Mouse (Mus musculus) hindbrain, postnatal 0 days (tissue): ENCODE measurements around the gene Baiap2. TPM values are rescaled to one million over a fixed set of nuclear protein-coding genes. Genes with fewer than 3 reads are reported as not detected.

Experiments
- ATAC-seq: fragments of 200-750 bp; cut with Nextera tagmentation; 2 replicates; pipeline ENCODE4 v1.8.0; 2017; ENCODE audit warnings: mild to moderate bottlenecking, moderate TSS enrichment, moderate library complexity
- DNase-seq: peaks from one replicate; pipeline ENCODE4 v3.0.0-alpha.2; 2015; ENCODE audit warnings: low spot score
- H3K27ac ChIP-seq: fragments of 300-500 bp; sonication (generic); 2 replicates; pipeline ENCODE4 v1.5.1; 2014; ENCODE audit warnings: mild to moderate bottlenecking
- H3K27me3 ChIP-seq: fragments of 300-500 bp; sonication (generic); 2 replicates; pipeline ENCODE4 v1.6.1; 2014; ENCODE audit warnings: low read length, mixed read lengths; ENCODE audit not compliant: insufficient read depth
- H3K36me3 ChIP-seq: fragments of 300-500 bp; sonication (generic); 2 replicates; pipeline ENCODE4 v1.6.1; 2014; ENCODE audit warnings: low read length, mixed read lengths; ENCODE audit not compliant: insufficient read depth
- H3K4me1 ChIP-seq: fragments of 300-500 bp; sonication (generic); 2 replicates; pipeline ENCODE4 v1.6.1; 2014; ENCODE audit warnings: antibody characterized with exemption, low read length, mixed read lengths; ENCODE audit not compliant: insufficient read depth
- H3K4me2 ChIP-seq: fragments of 300-500 bp; sonication (generic); 2 replicates; pipeline ENCODE4 v1.6.1; 2014; ENCODE audit warnings: low read depth, mild to moderate bottlenecking, low read length, moderate library complexity, mixed read lengths
- H3K4me3 ChIP-seq: fragments of 300-500 bp; sonication (generic); 2 replicates; pipeline ENCODE4 v1.5.1; 2014; ENCODE audit warnings: low read length
- H3K9ac ChIP-seq: fragments of 300-500 bp; sonication (generic); replicated peaks from 2 replicates; pipeline ENCODE4 v1.6.1; 2014; ENCODE audit warnings: mild to moderate bottlenecking, low read length, moderate library complexity, mixed read lengths
- H3K9me3 ChIP-seq: fragments of 300-500 bp; sonication (generic); 2 replicates; pipeline ENCODE4 v1.6.1; 2016; ENCODE audit warnings: low read length, mixed read lengths
- CTCF ChIP-seq: IDR thresholded peaks from 2 replicates; pipeline ENCODE4 v1.5.1; 2016; ENCODE audit warnings: antibody characterized with exemption, control low read depth, low read depth
- WGBS: fragments of 180-500 bp; shearing (Covaris S2); extraction: QIAGEN DNeasy Blood & Tissue Kit; methylation state at CpG from one replicate; pipeline ENCODE4 v1.1.7; 2014; 5-methylcytosine and 5-hydroxymethylcytosine counted together
- polyA plus RNA-seq: library from polyadenylated mRNA; unstranded; fragments of >200 nt; fragmentation: Nextera tagmentation; extraction: Ambion mirVana; gene quantifications from 2 replicates; pipeline ENCODE4 v1.2.1, GENCODE M21; 2015
- total RNA-seq: library from RNA; depleted of rRNA; stranded (reverse); fragments of >200 nt; gene quantifications from 2 replicates; pipeline ENCODE4 v1.2.3, GENCODE M21; 2014

Gene Baiap2
- total and polyA plus RNA-seq, 2 experiments from 2014 or later, result 30.8 to 62.4 TPM

DNA sequence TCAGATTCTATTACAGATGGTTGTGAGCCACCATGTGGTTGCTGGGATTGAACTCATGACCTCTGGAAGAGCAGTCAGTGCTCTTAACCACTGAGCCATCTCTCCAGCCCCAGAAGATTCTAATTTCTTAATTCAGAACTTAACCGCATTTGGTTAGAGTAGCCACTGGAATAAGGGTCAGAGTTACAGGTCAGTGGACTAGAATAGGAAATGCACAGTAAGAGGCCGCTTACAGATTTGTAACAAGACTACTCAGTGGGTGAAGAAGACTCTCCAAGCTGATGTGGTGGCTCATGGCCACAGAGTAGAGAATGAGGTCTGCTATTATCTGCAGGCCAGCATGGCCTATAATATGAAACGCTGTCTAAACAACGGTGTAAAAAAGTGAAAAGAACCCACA is 39.7 kb upstream of the Baiap2 start:
- 67% methylated on average over 4 of the region's 4 CpGs for WGBS
- no peak overlapping the region for H3K27ac ChIP-seq

GRCm38 (mm10) chr11:119904621-119905286 is 37.8 kb upstream of the Baiap2 start:
- Histone ChIP-seq H3K27me3 (no peaks in the 10 kb centered on the region), H3K27ac (no peak overlapping the region), H3K9ac (no peak overlapping the region), H3K4me2 (no peak overlapping the region), H3K4me1 (no peaks in the 10 kb centered on the region), H3K36me3 (no peaks in the 10 kb centered on the region), H3K9me3 (no peaks in the 10 kb centered on the region), H3K4me3 (no peak overlapping the region)
- ATAC-seq (peak; percentile 74), DNase-seq (peak; percentile 85)
- 33% methylated on average over 5 of the region's 5 CpGs for WGBS
- peak; percentile 99 for TF ChIP-seq CTCF

More for the DNA sequence above, 39.7 kb upstream of the Baiap2 start:
- Histone ChIP-seq H3K4me3 (no peak overlapping the region), H3K4me1 (no peaks in the 10 kb centered on the region), H3K9me3 (no peaks in the 10 kb centered on the region), H3K4me2 (no peak overlapping the region), H3K36me3 (no peaks in the 10 kb centered on the region; the same call in 1 of the 2 replicates), H3K27me3 (no peaks in the 10 kb centered on the region), H3K9ac (no peak overlapping the region)
- ATAC-seq (no peak), DNase-seq (no peak)
- TF ChIP-seq CTCF, result no peak

DNA sequence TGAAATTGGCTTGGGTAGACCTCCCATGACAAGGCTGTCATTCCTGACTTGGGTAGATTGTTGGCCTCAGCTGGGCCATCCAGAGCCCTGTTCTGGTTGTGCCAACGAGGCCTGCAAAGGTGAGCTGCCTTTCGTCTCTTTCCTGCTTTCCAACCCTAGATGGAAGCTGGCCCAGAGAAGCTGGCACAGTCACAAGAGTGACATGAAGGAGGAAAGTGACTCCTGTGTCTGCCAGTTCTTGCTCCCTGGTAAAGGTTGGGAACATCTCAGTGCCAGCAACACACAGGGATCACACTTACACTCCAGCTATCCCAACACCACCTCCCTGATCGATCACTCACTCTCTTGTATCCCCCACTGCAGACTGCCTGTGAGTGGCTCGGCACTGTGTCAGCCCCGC is 36.8 kb upstream of the Baiap2 start:
- Histone ChIP-seq H3K9me3 (no peaks in the 10 kb centered on the region), H3K27ac (no peak overlapping the region), H3K4me2 (no peak overlapping the region), H3K27me3 (no peaks in the 10 kb centered on the region), H3K4me3 (no peak overlapping the region), H3K9ac (no peak overlapping the region), H3K4me1 (no peaks in the 10 kb centered on the region), H3K36me3 (no peaks in the 10 kb centered on the region)
- no peak for TF ChIP-seq CTCF
- DNase-seq (no peak), ATAC-seq (no peak)
- 75% methylated on average over 5 of the region's 5 CpGs for WGBS

- no peak for TF ChIP-seq CTCF
- Histone ChIP-seq H3K9me3 (no peaks in the 10 kb centered on the region), H3K4me2 (no peak overlapping the region), H3K9ac (no peak overlapping the region), H3K36me3 (no peaks in the 10 kb centered on the region), H3K4me1 (no peaks in the 10 kb centered on the region), H3K27me3 (no peaks in the 10 kb centered on the region), H3K27ac (peak overlapping the region; percentile 26; the same call in 1 of the 2 replicates), H3K4me3 (no peak overlapping the region)
- ATAC-seq (no peak), DNase-seq (no peak)
- 31% methylated on average over 7 of the region's 7 CpGs for WGBS
Measured at GRCm38 (mm10) chr11:119907006-119907650, 35.4 kb upstream of the Baiap2 start.

DNA sequence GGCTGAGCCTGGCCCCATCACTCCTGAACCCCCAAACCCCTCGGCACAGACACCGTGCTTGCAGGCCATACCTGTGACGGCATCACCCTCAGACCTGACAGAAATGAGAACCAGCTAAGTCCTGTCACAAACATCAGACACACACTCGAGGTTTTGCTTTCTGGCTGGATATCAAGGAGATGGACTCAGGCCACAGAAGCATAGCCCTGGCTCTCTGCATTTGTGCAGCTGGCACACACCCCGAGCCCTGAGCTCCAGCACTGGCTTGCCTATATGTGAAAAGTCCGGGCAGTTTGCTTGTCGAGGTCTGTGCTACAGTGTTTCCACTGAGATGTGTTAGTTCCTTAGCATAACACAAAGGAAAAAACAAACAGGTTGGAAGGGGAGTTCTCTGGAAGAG is 34.9 kb upstream of the Baiap2 start:
- H3K4me3 ChIP-seq, result no peak overlapping the region
- WGBS, result 38% methylated on average over 7 of the region's 7 CpGs
- H3K4me1 ChIP-seq, result peaks cover 1% of the 10 kb centered on the region
- no peak overlapping the region for H3K4me2 ChIP-seq
- no peak for ATAC-seq
- no peak overlapping the region for H3K9ac ChIP-seq
- peak overlapping the region; percentile 26; the same call in 1 of the 2 replicates for H3K27ac ChIP-seq
- no peaks in the 10 kb centered on the region for H3K36me3 ChIP-seq
- no peaks in the 10 kb centered on the region for H3K27me3 ChIP-seq
- H3K9me3 ChIP-seq, result no peaks in the 10 kb centered on the region
- TF ChIP-seq CTCF, result no peak
- DNase-seq, result no peak

DNA sequence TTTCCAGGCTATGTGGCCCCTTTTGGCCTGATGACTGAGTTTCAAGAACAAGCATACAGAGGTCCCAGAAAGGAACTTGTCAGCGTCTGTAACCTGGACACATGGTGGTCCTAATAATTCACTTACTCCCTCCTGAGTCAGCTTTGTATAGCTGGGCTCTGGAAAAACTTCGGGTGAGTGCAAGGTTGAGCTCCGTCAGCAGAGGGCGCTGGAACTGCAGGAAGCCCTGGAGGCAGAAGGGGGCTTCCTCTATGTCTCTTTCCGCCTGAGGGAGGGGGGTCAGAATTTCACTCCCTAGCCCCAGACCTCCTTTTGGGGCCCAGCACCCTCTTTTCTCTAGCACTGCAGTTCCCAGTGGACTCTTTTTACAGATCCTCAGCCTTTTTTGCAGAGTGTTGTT is 33.1 kb upstream of the Baiap2 start:
- H3K27me3 ChIP-seq, result no peaks in the 10 kb centered on the region
- peak; percentile 74 for DNase-seq
- H3K4me3 ChIP-seq, result no peak overlapping the region
- H3K9ac ChIP-seq, result no peak overlapping the region
- no peak for ATAC-seq
- H3K9me3 ChIP-seq, result no peaks in the 10 kb centered on the region
- H3K27ac ChIP-seq, result no peak overlapping the region
- H3K4me2 ChIP-seq, result no peak overlapping the region
- H3K36me3 ChIP-seq, result no peaks in the 10 kb centered on the region
- WGBS, result 0% methylated on average over 5 of the region's 5 CpGs
- peaks cover 9% of the 10 kb centered on the region for H3K4me1 ChIP-seq
- peak; percentile 91 for TF ChIP-seq CTCF

DNA sequence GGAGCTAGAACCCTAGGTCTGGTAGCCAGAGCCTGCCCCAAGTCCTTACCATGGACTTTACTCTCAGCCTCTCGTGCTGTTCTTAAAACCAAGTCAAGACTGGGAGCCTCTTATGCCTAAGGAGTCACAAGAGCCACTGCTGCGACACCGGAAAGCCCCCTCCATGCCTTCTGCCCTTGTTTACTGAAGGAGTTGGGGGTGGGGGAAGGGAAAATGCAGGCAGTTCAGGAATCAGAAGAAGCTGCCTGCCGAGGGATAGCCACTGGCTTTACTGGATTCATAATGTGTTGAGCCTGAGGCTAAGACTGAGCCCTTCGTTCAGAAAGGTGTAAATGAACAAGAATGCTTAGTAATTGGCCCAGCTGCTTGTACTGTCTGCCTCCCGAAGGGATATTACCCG is 29.7 kb upstream of the Baiap2 start:
- H3K36me3 ChIP-seq, result peaks cover 11% of the 10 kb centered on the region
- peak overlapping the region; percentile 89 for H3K4me3 ChIP-seq
- peak overlapping the region; percentile 95 for H3K9ac ChIP-seq
- ATAC-seq (no peak), DNase-seq (peak; percentile 27)
- TF ChIP-seq CTCF, result no peak
- WGBS, result 7% methylated on average over 7 of the region's 7 CpGs
- no peaks in the 10 kb centered on the region for H3K9me3 ChIP-seq
- peaks cover 15% of the 10 kb centered on the region for H3K4me1 ChIP-seq
- H3K27ac ChIP-seq, result peak overlapping the region; percentile 82
- H3K27me3 ChIP-seq, result no peaks in the 10 kb centered on the region
- H3K4me2 ChIP-seq, result peak overlapping the region; percentile 82
